Mouse (Mus musculus) adrenal gland, adult 18-20 months (tissue): ENCODE measurements at regions not wholly inside any gene's neighbourhood (a gene's known extent, or its start where the extent isn't known, plus 50 kb on each side); places are given as distances from the start of the nearest gene placed in this dataset.
"Not testable (repeated sequence)": the region's sequence is repeated elsewhere in the genome, so short reads cannot be mapped to it uniquely, and the experiment has no call there.

Experiments used
- DNase-seq, 2 experiments: peaks; one replicate each; pipeline ENCODE4 v3.0.0; 2021 to 2022; ENCODE audit warnings: low spot score in 2 of 2

DNA sequence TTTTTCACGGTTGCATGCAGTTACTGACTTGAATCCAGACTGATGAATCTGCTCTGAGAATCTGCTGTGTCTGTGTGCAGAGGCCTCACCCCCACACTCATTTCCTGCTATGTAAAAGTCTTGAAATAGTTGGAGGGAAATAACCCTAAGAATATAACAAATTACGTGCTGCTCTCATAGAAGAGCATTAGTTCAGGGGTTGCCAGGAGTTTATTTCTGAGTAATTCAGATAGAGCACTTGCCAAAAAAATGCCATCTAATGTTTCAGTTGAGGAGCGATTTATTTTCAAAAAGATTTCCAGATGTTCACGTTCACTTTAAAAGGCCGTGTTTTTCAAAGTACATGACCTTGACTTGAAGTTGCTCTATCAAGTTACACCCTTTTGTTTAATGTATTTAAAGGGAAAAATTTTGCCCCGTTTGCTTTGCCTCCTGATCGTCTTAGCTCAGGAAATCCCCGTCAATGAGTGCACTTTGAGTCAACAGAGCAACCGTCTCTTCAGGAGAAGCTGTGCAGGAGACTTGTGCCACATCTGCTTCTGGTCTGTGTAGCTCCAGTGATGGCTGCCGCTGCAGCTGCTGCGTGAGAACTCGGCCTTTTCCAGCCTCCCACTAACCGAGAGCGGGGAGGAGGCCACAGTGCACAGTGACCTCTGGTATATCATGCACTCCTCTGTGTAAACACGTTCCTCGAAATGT is 50.9 kb upstream of the Sec61g start:
- DNase-seq = peak; percentile 8 to 20

DNA sequence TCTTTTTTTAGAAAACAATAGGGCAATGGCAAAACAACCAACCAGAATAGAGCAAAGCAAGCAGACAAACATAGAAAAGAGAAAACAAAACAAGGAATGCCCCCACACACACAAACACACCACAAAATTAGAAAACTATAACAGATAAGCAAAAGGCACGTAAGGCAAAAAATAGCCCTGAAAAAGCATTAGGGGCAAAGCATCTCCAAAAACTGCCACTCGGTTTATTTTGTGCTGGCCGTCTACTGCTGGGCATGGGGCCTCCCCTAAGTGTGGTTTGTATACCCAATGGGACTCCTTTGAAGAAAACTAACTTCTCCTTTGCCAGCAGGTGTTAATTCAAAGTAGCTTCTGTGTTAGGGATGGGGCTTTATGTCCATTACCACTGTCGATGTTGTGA is 53.4 kb upstream of the Sec61g start:
- DNase-seq = no peak

DNA sequence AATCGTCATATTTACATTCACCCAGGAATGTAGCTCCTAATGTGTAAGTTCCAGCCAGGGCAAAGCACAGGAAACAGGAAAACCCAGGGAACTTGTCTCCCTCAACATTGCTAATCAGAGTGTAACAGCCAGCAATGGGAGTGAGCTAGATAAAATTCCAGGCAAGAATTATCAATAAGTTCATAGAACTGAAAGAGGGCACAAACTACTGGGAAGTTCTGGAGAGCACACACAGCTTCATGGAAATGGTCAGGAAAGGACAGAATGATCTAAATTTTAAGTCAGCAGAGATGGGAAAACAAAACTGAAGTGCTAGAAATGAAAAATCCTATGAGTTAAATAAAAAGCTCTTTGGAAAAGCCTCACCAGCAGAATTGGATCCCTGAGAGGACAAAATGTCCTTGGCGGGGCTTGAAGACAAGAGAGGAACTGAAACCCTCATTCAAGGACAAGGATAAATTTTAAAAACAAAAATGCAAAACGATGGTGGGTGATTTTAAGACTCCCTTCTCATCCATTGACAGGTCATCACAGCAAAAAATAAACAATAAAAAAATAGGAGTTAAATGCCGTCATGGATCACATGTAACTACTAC is 80.9 kb upstream of the Sec61g start:
- no peak for DNase-seq

DNA sequence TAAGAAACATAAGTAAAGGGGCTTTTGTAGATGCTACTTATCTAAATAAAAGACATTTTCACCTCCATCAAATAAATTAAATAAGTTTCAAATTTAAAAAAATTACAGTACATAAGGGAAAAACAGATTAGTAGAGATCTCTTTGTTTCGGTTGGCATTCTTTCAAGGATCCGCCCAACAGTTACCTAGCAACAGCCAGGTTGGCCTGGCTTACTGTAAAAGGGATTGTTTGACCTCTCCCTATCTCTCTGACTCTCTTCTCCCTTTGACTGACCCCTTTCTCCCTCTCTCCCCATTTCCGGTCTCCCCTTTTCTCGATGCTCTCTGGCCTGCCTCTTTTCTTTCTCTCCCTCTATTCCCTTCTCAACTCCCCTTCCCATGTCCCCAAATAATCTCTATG is 82.3 kb upstream of the Sec61g start:
- DNase-seq = no peak

DNA sequence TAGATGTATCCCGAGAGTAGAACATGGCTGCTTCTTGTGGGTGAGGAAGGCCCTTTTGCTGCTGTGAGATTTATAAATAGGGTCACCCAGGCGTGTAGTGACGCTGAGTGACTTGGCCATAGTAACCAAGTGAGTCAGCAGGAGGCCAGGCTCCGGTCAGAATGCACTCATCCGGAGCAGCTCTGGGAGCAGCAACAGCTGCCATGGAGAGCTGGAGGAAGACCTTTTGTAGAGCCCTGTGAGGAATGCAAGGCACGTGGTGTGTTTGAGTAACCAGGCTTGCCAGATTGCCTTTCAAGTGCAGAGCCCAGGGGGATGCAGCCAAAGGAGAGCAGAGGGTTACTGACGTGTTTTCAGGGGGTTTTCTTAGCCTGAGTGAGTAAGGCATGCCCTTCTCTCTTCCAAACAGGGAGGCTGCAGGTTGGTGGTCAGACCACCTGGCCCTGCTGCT is 83.2 kb upstream of the Sec61g start:
- peak; percentile 29 to 42 for DNase-seq

DNA sequence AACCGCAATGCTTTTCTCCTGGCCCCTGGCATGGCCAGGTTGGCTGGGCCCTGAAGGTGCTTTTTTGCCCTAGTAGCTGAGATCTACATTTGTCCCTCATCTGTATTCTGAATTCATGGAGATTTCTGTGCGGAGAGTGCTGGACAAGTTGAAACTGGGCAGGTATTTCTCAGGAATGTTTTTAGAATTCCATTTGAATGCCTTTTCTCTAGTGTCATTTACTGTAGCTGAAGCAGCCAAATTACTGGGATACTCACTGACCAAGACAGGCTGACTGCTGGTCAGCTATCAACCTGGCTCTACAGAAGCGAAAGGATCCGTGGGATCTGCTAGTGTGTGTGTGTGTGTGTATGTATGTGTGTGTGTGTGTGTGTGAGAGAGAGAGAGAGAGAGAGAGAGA is 83.7 kb upstream of the Sec61g start:
- no peak for DNase-seq

DNA sequence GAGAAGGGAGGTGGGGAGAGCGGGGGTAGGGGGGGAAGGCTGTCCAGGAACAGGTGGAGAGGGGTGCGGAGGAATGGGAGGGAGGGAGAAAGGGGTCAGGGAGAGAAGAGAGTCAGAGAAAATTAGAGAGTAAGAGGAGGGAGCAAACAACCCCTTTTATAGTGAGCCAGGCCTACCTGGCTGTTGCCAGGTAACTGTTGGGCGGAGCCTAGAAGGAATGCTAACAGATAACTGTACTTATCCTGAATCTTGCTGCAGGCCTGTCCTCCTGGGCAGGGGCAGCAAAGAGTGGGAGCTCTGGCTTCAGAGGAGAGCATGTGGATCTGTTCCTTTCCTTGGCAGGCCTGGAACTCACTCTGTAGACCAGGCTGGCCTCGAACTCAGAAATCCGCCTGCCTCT is 84.5 kb upstream of the Sec61g start:
- no peak for DNase-seq

DNA sequence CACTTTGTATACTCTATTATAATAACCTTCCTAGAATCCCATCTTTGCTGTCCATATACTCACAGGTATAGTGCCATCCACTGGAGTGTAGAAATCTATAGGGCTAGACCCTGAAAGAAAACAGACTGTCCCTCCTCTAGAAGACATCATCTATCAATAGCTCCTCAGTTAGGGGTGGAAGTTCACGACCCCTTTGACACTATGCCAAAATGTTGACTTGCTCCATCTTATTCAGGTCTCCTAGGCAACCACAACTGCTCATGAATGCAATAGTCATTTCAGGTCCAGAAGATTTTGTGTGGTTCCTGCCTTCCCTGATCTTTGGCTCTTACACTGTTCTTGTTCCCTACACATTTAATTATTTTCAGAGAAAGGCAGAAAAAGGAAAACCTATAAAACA is 86.5 kb upstream of the Sec61g start:
- DNase-seq = no peak

DNA sequence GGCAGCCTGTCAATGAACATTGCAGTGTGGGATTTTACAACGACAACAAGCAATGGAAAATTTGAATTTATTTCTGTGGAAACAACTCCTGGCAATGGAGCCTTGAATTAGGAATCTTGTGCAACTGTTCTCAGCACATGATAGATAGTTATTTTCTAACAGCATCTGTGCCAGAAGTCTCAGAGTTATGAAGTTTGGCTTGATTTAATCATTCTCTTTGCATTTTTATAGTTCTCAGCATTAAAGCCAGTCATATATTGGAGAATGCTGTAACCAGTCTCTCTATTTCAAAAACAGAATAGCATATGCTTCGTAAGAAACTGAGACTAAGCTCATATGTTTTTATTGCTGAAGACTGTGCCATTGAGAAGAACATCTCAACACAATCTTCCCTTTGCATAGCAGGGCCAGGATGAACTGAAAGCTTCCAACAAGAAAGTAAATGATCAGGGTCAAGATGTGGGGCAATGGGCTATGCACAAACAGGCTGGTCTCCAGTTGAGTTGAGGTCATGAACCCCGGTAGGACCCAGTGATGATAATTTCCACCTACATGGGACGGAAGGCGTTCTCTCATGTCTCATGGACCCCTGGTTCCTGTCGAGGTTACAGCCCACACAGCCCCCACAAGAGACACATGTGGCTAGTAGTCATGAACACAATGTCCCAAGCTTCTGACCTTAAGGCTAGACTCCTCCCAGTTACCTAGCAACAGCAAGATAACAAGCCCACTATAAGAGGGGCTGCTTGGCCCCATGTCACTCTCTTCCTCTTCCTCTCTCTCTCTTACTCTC is 89.0 kb upstream of the Sec61g start:
- DNase-seq = no peak

DNA sequence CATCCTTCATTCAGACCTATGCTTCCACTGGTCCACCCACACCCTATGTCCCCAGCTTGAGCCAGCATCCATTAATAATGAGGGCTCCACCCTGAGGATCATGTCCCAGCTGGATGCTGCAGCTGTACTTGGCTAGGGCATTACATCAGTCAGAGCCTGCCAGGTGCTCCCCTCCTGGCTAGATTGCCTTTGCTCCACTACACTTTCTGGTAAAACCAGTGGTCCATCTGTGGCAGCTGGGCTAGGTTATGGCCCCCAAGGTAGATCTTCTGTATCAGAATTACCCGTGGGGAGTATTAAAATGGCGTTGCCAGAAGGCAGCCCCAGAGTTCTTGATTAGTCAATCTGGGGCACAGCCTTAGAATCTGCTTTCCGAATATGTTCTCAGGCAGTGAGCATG is 94.7 kb upstream of the Sec61g start:
- no peak for DNase-seq

DNA sequence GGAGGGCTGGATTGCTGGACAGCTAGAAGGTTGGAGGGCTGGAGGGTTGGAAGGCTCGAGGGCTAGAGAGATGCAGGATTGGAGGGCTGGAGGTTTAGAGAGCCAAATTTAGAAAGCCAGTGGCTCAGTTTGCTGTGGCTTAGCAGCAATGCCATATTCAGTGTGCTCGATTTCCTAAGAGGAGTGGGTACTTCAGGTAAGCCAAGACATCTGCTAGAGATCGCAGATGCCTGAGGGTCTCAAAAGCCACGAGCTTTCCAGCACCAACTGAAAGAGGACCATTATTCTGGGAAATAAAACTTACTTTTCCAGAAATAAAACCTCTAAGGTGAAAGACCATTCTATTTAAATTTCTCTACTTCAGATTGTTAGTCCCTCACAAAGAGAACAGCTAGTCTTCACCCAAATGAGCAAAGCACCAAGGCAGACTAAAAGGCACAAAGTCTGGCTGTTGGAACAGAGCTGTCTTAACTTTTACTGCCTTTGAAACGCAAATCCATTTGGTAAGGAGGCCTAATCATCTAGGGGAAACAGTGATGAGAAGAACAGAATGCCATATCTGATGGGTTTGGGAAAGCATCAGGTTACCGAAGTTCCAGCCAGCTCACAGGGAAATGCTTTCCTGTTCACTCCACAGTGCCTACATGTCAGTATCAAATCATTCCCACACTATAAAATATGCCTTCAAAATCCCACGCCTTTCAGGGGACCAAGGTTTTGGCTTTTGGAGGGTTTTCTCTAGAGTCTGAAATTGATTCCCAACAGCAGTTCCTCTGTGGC is 98.3 kb upstream of the Sec61g start:
- DNase-seq = no peak

DNA sequence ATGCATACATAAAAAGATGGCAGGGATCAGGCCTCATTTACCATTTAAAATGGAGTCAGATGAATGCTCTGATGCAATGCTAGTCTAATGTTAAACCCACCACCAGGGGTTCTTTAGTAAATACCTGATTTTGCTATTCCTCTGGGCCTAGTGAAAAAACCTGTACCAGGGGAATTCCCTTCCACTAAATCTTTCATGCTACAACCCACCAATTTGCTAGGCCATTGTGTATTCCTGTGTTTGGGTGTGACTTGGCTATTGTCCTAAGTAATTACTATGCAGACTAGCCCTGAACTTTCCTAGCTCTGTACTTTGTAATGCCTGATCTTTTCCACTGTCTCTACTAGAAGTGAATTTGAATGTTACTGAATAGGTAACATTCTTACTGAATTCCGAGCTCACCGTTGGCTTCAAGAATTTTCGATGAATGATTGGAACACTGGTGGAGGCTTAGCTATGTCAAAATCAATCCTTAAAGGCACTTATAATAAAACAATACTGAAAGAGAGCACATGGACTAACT is 99.7 kb upstream of the Sec61g start:
- not testable (repeated sequence) for DNase-seq

DNA sequence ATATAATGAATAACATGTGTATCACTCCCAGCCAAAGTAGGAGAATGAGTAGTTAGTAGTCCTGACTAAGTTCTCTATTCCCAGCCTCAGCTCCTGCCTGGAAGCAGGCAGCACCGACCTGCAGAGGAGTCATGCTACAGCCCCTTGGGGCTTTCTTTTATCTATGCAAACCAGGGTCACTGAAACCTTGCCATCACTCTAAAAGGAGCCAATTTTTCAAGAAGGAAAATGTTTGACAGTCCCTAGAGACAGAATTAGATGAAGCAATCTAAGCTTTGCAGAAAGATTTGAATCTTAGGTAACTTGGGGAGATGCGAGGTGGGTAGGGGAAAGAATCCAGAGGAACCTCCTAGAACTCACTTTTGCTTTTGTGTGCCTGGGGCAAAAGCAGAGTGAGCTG is 103.5 kb upstream of the Sec61g start:
- DNase-seq = no peak

DNA sequence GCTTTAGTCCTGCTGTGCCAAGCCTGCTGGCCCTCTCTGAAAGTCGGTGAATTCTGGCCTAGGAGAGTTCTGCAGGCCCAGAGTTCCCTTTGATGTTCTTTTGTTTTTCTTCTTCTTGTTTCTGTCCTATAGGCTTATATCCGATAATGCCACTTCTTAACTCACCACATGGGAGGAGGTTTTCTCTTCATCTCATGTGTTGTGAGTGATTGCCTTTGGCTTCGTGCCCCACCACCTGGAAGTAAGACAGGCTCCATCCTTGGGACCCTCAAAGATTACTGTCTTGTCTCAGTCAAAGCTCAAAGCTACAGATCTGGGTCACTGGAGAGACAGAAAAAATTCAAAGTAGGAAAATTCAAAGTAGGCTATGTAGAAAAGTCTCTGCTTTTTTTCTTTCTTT is 104.2 kb upstream of the Sec61g start:
- DNase-seq = no peak

DNA sequence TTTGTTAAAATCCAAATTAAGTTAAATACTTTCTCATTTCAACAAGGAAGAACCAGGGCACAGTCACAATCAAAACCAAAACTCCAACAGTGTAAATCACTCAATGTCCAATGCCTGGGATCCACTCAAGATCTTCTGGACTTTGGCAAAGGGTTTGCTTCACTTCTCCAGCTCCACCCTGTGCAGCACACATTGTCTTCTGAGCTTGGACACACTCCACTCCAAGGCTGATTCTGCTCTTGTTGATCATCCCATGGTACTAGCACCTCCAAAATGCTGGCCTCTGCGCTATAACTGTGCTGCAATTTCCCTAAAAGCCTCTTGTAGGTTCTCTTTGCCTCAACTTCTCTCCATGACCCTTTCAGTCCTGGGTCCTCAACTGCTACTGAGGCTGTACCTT is 111.5 kb upstream of the Sec61g start:
- DNase-seq = no peak

DNA sequence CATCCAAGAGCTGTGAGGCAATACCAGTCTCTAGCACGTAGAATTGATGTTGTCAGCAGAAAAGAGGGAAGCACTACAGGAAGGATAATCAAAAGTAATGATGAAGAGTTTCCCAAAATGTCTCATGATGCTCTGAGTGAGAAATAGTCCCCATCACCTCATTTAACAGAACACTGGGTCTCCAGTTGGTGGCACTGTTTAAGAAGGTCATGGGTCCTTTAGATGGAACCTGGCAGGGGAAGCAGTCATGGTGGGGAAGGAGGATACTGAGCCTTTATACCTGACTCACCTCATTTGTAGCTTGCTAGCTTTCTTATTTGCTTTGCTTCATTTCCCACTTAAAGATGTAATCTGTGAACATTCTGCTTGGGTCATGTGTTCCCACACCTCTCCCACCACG is 115.4 kb upstream of the Sec61g start:
- no peak for DNase-seq

DNA sequence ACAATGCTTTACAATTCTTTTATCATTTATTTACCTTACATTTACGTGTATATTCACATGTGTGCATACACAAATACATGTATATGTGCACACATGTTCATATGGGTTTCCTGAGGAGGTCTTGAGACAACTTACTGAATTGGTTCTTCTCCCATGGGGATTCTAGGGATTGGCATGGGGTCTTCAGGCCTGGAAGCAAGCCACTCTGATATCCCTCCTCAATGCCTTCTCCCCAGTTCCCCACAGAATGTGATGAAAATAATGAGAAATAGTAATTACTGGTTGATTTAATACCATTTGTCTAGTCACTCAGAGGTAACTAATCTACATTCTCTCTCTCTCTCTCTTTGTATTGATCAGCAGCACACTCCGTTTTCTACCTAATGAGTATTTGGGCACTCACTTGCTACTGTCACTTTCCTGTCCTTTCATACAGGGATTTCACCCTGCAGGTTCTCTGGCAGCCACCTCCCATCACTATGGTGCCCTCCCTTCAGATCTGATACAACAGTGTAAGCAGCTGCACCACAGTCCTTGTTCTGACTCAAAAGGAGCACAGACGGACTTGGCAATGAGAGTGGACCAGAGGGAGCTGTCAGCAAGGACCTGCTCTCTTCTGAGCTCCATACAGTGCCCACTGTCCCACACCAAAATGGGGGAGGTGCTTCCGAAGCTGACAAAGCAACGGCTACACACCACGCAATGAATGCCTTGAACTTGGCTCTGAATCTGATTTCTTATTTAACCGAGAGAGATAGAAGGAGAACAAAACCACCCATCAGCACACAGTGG is 119.2 kb upstream of the Sec61g start:
- DNase-seq = no peak

DNA sequence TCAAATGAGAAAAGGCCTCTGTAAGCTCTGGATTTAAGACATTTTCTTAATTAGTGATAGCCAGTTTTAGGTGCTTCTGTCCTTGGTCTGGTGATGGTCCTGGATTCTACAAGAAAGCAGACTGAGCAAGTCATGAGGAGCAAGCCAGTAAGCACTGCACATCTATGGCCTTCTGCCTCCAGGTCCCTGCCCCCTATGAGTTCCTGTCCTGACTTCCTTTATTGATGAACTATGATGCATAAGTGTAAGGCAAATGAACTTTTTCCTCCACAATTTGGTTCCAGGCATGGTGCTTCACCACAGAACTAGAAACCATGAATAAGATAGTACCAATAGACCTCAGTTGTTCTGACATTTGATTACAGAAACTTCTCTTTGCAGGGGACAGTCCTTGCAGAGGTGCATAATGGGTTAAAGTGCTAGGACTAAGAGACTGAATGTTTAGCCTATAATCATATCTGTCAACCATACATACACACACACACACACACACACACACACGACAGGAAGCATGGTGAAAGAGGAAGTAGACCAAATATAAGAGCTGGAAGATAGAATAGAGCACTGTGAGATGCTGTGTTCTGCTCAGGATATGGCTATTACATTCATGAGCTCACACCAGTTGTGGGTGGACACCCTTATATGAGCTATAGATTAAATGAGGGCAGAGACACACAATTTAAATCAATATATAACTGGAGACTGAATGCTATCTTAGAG is 121.3 kb upstream of the Sec61g start:
- DNase-seq = no peak

DNA sequence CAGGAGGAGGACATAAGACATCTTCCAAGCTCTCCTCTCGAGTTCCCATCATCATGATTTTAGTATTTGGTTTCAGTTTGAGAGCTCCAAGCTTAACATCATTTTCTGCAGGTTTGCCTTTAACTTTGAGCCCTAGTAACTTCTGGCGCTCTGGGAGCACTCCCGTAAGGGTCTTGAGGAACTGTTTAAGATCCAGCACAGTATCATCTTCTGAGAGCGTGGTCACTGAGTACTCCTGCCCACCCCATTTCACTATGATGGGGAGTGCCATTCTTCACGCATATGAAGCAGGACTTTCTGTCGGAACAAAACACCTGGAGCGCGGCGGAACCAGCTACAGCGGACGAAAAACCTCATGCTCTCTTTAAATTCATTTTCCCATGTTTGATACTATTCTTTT is 116.2 kb upstream of the Egfr start:
- DNase-seq = not testable (repeated sequence)

DNA sequence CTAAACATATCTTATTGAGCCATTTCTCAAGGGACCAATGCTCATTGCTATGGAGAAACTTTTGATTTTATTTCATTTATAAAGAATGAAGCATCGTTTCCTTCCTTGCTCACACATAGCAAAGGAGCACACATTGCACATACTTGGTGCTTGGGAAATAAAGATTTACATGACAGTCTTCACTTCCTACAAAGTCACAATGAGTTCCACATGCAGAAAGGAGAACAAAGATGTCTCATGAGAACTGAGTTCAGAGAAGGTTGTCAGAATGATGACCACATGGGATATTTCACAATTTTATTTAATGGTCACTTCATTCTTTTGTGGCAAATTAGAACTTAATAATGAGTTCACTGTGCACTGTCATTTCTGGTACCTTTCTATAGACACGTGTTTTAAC is 114.3 kb upstream of the Egfr start:
- DNase-seq = no peak
